Mouse (Mus musculus): ENCODE data around the gene Hmox2.
"Not testable (repeated sequence)": the region's sequence is repeated elsewhere in the genome, so short reads cannot be mapped to it uniquely, and the experiment has no call there.

Gene Hmox2

GRCm38 (mm10) chr16:4722915-4723209 is 3.3 kb upstream of the Hmox2 start:
- DNase-seq (ENCODE audit: extremely low read depth, low read depth, low spot score), result no peak

- DNase-seq (ENCODE audit: extremely low read depth, low read depth, low spot score), result no peak
These were observed 895 bp upstream of the Hmox2 start for GRCm38 (mm10) chr16:4725266-4725665.

- DNase-seq (ENCODE audit: extremely low read depth, low read depth, low spot score), result peak; percentile 61
These were observed 467 bp downstream of the Hmox2 start for GRCm38 (mm10) chr16:4726528-4727128.

GRCm38 (mm10) chr16:4727526-4727925 is 1.4 kb downstream of the Hmox2 start:
- no peak for DNase-seq (ENCODE audit: extremely low read depth, low read depth, low spot score)

- peak; percentile 46 for DNase-seq (ENCODE audit: extremely low read depth, low read depth, low spot score)
These were observed 1.8 kb downstream of the Hmox2 start for GRCm38 (mm10) chr16:4727963-4728362.

GRCm38 (mm10) chr16:4730776-4731358 is 4.7 kb downstream of the Hmox2 start:
- DNase-seq (ENCODE audit: extremely low read depth, low read depth, low spot score), result no peak

- DNase-seq (ENCODE audit: extremely low read depth, low read depth, low spot score), result no peak
These were observed 10.1 kb downstream of the Hmox2 start for GRCm38 (mm10) chr16:4736262-4736661.

GRCm38 (mm10) chr16:4739994-4740393 is 13.8 kb downstream of the Hmox2 start:
- DNase-seq (ENCODE audit: extremely low read depth, low read depth, low spot score), result no peak

GRCm38 (mm10) chr16:4742186-4742585 is 16.0 kb downstream of the Hmox2 start:
- no peak for DNase-seq (ENCODE audit: extremely low read depth, low read depth, low spot score)

- DNase-seq (ENCODE audit: extremely low read depth, low read depth, low spot score), result no peak
These were observed 26.0 kb downstream of the Hmox2 start for GRCm38 (mm10) chr16:4752155-4752554.

- DNase-seq (ENCODE audit: extremely low read depth, low read depth, low spot score), result no peak
These were observed 27.9 kb downstream of the Hmox2 start for GRCm38 (mm10) chr16:4754045-4754444.

- not testable (repeated sequence) for DNase-seq (ENCODE audit: extremely low read depth, low read depth, low spot score)
These were observed 30.6 kb downstream of the Hmox2 start for GRCm38 (mm10) chr16:4756660-4757335.

- no peak for DNase-seq (ENCODE audit: extremely low read depth, low read depth, low spot score)
These were observed 36.3 kb downstream of the Hmox2 start for GRCm38 (mm10) chr16:4762437-4762836.

- DNase-seq (ENCODE audit: extremely low read depth, low read depth, low spot score), result no peak
These were observed 37.1 kb downstream of the Hmox2 start for GRCm38 (mm10) chr16:4763276-4763675.

- DNase-seq (ENCODE audit: extremely low read depth, low read depth, low spot score), result no peak
These were observed 39.7 kb downstream of the Hmox2 start for GRCm38 (mm10) chr16:4765852-4766251.

GRCm38 (mm10) chr16:4767012-4767790 is 41.0 kb downstream of the Hmox2 start:
- DNase-seq (ENCODE audit: extremely low read depth, low read depth, low spot score), result no peak

- DNase-seq (ENCODE audit: extremely low read depth, low read depth, low spot score), result no peak
These were observed 42.6 kb downstream of the Hmox2 start for GRCm38 (mm10) chr16:4768719-4769118.

GRCm38 (mm10) chr16:4773289-4773970 is 47.3 kb downstream of the Hmox2 start:
- no peak for DNase-seq (ENCODE audit: extremely low read depth, low read depth, low spot score)

GRCm38 (mm10) chr16:4777171-4777904 is 51.2 kb downstream of the Hmox2 start:
- DNase-seq (ENCODE audit: extremely low read depth, low read depth, low spot score), result no peak

- DNase-seq (ENCODE audit: extremely low read depth, low read depth, low spot score), result no peak
These were observed 51.9 kb downstream of the Hmox2 start for GRCm38 (mm10) chr16:4777905-4778609.
